Mouse (Mus musculus) layer of hippocampus, adult 18-20 months (tissue): ENCODE data around the gene Ints5. TPM values are rescaled to one million over a fixed set of nuclear protein-coding genes. Genes with fewer than 3 reads are reported as not detected.
"Not testable (repeated sequence)": the region's sequence is repeated elsewhere in the genome, so short reads cannot be mapped to it uniquely, and the experiment has no call there.

ENCODE experiments used
- DNase-seq, 2 experiments: peaks; one replicate each; pipeline ENCODE4 v3.0.0; 2022; ENCODE audit warnings: low spot score in 2 of 2
- total RNA-seq, 2 experiments: library from RNA; stranded (reverse); gene quantifications; 2 replicates each; pipeline ENCODE4 v1.2.3; 2021

Gene Ints5
- total RNA-seq, 2 experiments from 2014 or later, result 25.6 to 26.3 TPM

DNA sequence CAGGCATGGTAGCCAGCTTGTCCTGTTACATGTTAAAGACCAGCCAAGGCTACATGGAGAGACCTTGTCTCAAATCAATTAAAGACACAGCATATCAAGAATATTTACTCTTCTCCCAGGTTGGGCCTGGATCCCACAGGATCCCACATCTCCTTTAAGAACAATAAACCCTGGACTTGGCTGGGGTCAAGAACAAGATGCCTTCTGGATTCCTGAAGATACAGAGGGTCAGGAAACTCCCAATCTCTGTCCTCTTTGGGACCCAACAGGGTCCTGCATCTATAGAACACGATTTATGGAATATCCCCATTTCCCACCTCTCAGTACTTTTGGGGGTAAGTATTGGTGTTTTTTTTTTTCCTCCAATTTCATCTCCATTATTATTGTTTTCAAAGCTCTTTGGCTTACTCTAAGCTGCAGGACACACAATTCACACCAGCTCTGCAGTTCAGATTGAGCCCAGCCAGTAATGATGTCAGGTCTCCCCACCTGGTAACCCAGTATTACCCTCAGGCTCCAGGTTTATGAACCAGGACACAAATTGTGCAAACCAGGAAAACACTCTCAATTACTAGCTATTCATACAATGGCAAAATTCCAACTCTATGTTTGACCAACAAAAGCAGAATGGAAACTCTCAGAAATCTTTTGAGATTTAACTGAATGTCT, 5.8 kb upstream of the Ints5 start:
- DNase-seq, result no peak

DNA sequence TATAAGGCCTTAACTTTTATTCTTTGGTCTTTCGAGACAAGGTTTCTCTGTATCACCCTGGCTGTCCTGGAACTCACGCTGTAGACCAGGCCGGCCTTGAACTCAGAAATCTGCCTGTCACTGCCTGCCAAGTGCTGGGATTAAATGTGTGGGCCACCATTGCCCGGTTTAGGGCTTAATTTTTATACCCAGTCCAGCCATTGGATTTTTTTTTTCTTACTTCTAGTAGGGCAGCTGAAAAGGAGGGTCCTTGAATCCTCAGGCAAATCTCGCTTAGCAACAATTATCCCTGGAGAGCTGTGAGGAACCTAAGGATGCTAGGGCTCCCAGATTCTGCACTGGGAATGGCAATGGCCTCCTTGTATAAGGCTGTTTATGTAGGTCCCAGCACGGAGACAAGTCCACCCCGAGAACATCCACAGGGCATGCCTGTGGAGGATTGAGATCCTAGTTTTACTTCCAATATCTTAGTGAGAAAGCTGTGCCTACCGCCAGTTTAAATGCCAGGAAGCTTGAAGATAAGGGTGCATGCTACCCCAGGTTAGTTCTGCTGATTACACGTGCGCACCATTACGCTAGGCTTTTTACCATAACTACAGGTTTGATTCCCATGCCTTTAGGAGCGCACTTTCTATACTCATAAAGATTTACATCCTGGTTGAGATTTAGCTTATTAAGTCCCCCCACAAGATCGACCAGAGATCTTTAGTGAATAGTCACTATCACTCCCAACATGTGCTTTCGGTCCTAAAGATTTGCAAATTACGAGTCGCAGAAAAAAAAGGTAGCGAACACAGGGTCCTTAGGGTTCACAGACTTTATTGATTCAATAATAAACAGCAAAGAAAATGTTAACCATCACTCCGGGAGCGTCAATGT, 5.0 kb upstream of the Ints5 start:
- DNase-seq, result no peak

DNA sequence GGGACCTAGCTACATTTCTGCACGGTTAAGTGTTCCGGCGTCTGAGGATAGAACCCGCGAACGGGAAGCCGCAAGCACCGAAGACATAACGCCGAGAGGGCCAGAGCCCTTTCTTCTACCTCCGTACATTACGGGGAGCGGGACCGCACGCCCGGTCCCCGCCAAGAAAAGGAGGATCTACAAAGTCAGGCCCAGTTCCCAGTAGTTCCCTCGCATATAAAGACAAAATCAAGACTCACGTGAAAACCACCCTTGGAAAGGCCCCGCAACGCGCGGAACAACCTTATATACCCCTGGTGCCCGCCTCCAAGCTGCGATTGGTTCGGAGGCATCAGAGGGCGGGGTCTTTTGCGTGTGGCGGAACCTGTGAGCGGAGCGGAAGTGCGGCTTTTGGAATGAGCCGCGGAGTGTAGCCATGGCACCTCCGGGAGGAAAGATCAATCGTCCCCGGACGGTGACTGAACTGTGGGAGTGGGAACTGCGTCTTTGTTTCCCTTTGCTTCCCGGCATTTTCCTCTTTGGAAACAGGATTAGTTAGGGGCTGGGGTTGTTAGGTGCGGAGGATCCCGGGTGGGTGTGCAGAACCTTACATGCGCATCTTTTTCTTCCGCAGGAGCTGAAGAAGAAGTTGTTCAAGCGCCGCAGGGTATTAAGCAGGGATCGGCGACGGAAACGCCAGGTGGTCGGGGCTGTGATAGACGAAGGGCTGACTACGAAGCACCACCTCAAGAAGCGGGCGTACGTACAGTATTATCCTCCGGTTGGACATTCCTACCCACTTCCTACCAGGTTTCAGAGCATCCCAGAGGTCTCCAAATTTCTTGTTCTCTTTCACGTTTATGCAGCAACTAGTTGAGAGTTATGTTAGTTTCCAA, 4.1 kb upstream of the Ints5 start, which contains the start of the genes 1810009A15Rik and Gm49416:
Gene 1810009A15Rik, plus strand, starts transcription at position 343 of the 875 bp plus-strand sequence.
Gene Gm49416, plus strand, starts transcription at position 416 of the 875 bp plus-strand sequence.
- DNase-seq, result peak; percentile 90 to 95

DNA sequence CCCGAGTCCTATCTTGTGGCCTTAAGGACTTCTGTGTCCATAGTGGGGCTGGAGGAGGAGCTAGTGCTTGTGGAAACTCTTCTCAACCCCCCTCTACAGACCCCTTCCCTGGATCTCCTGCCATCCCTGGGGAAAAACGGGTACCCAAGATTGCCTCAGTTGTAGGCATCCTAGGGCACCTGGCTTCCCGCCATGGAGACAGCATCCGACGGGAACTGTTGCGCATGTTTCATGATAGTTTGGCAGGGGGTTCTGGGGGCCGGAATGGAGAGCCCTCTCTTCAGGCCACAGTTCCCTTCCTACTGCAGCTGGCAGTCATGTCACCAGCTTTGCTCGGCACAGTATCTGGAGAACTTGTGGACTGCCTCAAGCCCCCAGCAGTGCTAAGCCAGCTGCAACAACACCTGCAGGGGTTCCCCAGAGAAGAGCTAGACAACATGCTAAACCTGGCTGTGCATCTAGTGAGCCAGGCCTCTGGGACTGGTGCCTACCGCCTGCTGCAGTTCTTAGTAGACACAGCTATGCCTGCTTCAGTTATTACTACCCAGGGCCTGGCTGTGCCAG, 2.7 kb downstream of the Ints5 start:
- no peak for DNase-seq

DNA sequence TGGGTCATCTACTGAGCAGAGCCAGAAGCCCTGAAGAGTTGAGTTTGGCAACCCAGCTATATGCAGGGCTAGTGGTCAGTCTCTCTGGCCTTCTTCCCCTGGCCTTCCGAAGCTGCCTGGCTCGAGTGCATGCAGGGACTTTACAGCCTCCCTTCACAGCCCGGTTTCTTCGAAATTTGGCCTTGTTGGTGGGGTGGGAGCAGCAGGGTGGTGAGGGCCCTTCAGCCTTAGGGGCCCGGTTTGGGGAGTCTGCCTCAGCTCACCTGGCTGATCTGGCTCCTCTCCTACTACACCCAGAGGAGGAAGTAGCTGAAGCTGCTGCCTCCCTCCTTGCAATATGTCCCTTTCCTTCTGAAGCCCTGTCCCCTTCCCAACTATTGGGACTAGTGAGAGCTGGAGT, 3.4 kb downstream of the Ints5 start:
- not testable (repeated sequence) for DNase-seq

DNA sequence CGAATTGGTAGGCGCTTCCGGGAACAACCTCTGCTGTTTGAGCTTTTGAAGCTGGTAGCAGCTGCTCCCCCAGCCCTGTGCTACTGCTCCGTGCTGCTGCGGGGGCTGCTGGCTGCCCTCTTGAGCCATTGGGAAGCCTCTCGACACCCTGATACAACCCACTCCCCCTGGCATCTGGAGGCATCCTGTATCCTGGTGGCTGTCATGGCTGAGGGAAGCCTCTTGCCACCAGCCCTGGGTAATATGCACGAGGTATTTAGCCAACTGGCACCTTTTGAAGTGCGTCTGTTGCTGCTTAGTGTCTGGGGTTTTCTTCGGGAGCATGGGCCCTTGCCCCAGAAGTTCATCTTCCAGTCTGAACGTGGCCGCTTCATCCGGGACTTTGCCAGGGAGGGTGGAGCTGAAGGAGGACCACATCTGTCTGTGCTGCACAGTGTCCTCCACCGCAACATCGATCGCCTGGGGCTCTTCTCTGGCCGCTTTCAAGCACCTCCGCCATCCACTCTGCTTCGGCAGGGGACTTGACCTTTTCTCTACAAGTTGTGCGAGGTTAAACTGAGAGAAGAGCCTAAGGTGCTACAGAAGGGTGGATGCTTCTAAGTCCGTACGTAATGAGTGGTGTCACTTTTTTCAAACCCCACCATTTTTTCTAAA, 4.5 kb downstream of the Ints5 start:
- peak in 1 of 2 experiments; percentile 21 for DNase-seq

DNA sequence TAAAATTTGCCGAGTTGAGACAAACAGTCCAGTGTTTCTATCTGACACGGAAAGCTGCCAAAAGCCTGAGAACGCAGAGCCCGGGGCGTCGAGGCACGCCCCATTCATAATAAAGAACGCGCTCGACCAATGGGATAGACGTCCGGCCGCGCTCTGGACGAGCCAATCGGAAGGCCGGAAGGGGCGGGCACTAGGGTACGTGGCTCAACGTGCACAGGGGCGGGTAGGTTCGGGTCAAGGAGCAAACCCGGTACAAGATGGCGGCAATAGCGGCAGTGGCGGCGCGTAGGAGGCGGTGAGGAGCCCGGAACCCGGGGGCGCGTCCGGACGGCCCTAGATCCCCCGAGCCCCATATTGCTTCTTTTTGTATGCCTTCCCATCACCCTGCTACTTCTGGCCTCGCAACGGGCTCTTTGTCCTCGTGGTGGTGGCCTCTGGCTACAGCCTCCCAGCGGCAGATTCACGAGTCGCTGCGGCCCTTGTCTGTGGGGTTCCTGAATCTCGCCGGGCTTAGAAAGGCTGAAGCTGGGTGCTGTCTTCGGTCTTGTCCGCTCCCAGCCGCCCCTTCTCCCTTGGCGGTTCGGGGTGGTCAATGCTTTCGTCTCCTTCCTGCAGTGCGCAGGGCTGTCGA, 5.2 kb downstream of the Ints5 start, which contains the start of gene Ganab:
Gene Ganab, plus strand, starts transcription at position 207 of the 631 bp plus-strand sequence.
- peak; percentile 94 to 98 for DNase-seq

DNA sequence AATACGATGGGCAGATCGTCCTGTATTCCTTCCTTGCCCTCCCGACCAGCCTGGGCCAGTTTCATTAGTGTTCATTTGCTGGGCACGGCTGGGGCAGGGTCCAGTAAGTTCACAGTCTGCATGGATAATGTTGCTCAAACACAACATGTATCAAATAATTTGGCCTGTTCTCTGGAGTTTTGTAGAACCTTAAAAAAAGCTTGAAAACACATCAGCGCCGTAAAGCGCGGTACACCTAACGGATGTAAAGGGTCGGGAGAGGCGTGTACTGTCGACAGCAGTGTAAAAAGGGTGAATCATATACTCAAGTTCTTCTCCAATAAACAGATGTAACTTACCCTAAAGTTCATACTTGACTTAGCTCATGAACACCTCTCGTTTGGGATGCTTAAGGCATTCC, 5.8 kb downstream of the Ints5 start:
- no peak for DNase-seq

DNA sequence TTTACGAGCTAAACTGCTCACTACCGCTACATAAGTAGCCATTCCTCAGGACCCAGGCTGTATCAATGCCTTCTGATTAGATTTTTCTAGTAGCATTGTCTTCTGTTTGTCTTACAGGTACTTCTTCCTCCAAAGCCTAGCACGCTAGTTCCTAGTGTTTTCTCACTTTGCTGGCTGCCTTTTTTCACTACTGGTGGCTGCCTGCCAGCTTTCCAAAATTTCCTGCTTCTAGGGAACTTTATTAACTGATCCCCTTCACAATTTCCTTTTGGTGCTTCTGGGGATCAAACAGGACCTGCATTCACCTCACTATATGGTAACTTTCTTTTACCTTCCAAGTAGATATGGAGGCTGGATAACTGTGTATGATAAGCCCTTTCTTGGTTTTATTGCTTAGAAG, 6.3 kb downstream of the Ints5 start:
- no peak for DNase-seq

DNA sequence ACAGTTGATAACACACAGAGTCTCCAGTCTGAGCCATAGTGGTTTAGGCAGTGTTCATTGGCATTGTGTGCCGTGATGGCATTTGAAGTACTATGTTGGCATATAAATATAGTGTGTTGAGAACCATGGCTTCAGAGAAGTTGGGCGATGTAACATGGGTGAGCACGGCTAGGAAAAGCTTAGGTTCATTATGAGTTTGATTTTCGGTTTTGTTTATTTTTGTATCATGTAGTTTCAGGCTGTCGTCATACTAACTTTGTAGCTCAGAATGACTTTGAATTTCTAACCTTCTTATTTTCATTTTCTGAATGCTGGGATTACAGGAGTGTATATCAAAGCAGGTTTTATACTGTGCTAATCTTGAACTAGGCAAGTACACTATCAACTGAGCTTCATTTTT, 10.6 kb downstream of the Ints5 start:
- DNase-seq, result no peak

DNA sequence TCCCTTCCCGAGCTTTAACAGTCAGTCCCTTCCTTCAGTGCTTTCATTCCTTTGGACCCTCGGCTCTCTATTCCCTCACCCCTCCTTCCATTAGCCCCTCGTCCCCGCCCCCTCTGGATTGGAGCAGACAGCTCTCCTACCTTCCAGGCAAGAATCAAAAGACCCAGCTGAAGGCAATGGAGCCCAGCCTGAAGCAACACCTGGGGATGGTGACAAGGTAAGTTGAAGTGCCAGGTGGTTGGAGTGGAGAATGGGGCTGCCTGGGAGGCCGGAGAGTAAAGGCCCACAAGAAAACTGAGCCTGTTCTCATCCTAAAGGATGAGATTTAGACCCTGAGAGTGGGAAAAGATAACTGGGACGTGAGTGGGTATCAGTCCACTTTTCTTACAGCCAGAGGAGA, 15.7 kb downstream of the Ints5 start:
- no peak for DNase-seq

DNA sequence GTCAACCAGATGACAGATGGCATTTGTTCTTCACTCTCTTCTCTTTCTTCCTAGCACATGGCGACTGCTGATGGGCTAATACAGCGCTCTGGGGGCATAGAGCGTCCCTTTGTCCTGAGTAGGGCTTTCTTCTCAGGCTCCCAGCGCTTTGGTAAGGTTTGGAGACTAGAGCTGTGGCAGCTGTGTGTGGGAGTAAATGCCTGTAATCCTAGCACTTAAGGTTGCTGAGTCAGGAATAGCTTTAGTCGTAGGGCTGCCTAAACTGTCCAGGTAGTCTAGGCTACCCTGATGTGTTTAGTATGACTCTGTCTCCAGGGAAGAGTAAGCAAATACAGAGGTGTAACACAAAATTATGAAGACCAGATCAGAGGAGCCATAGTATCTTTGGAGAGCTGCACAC, 19.0 kb downstream of the Ints5 start:
- peak in 1 of 2 experiments; percentile 42 for DNase-seq

DNA sequence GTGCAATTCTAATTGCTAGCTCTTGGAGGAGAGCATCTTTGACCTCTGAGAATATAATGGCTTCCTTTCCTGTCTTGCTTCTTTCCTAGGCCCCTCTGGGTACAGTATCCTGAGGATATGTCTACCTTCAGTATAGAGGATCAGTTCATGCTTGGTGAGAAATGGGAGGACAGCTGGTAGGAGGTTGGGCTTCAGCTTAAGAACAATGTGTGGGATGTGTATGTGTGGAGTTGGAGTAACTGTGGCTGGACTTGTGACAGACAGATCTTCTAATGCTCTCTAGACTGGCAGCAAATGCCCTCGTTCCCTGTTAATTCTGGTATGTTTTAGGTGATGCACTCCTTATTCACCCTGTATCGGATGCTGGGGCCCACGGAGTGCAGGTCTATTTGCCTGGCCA, 21.4 kb downstream of the Ints5 start:
- peak in 1 of 2 experiments; percentile 72 for DNase-seq

DNA sequence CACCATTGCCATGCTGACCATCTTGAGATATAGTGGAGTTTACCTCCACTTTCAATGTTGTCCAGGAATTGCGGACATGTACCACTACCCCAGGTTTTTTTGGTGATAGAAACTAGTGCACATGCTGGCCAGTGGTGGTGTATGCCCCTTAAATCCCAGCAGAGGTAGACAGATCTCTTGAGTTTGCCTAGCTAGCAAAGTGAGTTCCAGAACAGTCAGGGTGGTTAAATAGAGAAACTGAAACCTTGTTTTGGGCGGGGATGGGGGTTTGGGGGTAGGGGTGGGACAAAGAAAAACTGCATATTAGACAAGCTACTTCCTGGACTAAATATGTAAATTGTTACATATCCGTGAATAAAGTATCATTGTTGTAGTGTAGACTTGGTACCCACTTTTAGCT, 26.2 kb downstream of the Ints5 start:
- no peak for DNase-seq

DNA sequence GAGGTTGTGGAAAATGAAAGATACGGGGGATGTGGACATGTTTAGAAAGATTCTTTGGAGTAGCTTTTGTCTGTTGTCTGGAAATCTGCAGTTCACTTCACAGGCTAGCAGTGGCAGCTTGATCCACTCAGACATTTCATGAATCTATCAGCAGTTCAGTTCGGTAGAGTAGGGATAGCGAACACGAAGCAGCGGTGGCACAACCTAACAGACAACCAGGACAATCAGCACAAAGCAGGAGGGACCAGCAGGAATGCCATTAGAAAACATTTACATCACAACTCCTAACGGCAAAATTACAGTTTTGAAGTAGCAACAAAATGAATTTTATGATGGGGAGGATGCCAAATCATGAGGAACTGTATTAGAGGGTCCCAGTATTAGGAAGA, 26.9 kb downstream of the Ints5 start:
- no peak for DNase-seq

DNA sequence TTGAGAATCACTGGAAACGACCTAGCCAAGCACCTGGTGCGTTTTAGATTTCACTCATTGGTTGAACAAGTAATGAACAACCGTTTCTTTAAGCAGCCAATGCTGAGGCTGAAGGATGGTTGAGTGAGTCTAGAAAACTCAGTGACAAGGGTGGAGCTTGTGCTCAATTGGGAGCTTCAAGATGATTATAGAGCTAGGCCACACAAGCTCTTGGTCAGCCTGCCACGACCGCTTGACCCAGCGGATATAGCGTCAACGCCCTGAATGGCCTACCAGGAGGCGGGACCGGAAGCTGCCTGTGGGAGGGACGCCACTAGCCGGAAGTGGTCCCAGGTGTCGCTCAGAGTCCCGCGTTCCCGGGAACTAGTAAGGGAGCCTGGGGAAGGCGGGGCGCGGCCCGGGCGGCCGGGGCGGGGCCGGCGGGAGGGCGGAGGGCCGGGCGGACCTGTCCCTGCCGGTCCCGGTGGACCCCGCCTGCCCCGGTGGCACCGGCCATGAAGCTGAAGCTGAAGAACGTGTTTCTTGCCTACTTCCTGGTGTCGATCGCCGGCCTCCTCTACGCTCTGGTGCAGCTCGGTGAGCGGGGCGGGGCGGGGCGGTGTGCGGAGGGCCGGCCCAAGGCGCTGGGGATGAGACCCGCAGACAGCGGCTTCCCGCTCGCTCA, 27.4 kb downstream of the Ints5 start, which contains the start of gene B3gat3:
Gene B3gat3, plus strand, starts transcription at position 302 of the 664 bp plus-strand sequence.
- peak; percentile 90 to 96 for DNase-seq

DNA sequence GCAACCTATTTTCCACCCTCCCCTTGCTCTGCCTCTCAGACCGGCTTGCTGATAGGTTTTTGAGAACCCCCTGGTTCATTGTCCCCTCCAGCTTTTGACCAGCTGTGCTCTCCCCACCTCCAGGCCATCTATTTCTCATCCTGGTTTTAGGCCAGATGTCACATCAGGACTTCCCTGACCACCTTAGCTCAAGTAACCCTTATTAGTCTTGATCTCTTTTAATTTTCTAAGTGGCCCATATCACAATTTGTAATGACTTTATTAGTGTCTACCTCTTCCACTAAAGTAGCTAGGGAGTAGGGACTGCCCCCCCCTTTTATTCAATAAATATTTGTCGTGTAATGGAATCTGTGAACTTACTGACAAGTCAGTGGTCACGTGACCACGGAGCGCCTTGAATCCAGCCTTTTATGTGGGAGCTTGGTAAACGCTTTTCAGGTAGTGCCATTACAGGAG, 28.1 kb downstream of the Ints5 start:
- no peak for DNase-seq

DNA sequence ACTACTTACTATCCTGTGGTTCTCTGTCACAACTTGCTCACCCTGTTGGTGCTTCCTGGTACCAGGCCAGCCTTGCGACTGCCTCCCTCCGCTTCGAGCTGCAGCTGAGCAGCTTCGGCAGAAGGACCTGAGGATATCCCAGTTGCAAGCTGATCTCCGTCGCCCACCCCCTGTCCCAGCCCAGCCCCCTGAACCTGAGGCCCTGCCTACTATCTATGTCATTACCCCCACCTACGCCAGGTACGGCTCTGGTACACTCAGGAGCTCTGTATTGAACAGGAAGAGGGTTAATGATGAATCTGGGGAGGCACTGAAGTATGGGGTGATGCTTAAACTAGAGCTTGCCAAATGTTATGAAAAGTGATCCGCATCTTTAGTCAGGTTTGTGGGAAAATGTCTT, 28.9 kb downstream of the Ints5 start:
- DNase-seq, result no peak

DNA sequence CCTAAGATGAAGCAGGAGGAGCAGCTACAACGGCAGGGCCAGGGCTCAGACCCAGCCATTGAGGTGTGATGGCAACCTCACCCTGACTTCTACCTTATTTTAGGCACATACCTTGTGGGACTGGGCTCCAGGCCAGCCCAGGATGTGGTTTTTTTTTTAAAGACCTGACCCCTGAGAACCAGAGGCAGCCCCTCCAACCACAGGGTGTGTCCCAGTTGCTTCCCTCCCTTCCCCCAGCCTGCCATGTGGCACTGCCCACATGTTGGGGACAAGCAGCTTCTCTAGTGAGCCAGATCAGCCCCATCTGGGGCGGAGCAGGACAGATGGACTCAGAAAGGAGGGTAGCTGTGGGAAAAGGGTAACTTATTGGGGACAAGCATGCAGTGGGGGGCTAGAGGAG, 34.0 kb downstream of the Ints5 start:
- no peak for DNase-seq
